Mouse (Mus musculus): ENCODE measurements around the gene Mtfr1l. TPM values are rescaled to one million over a fixed set of nuclear protein-coding genes. Genes with fewer than 3 reads are reported as not detected.

Mtfr1l gene
- total and polyA plus RNA-seq, 3 experiments: 52.0 to 88.3 TPM; not detected in 1

DNA sequence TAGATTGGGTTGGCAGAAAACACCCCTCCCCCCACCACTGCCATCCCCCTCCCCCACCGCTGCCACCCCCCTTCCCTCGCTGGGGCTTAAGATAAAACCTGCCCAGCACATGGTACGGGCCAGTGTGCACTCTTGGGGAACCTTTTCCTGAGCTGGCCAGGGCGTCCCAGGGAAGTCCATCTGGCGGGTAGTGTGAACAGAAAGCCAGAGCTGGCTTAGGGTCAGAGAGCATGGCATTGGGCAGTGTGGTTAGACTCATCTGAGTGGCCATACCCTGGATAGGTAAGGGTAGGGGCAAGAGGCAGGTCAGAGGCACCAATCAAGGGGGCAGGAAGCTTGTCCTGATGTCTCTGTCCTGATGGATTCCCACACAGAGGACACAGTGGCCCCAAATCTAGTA, 44.4 kb upstream of the Mtfr1l start:
- Histone ChIP-seq H3K4me1 (ENCODE audit: control insufficient read depth in 1 of 2, insufficient read depth in 2 of 2, low read length in 2 of 2) (peaks cover 0 to 11% of the 10 kb centered on the region in 2 experiments; a peak in 2 of 4 replicates), H3K27me3 (ENCODE audit: control insufficient read depth in 1 of 2, insufficient read depth in 2 of 2, low read length in 2 of 2) (no peaks in the 10 kb centered on the region), H3K79me2 (ENCODE audit: control insufficient read depth, insufficient read depth, low read length, poor library complexity) (no peaks in the 10 kb centered on the region), H3K9ac (ENCODE audit: control insufficient read depth, low read depth, low read length, poor library complexity, severe bottlenecking) (no peak overlapping the region), H3K36me3 (ENCODE audit: control insufficient read depth in 1 of 2, insufficient read depth in 2 of 2, low read length in 2 of 2) (no peaks in the 10 kb centered on the region; a peak in 1 of 4 replicates), H3K9me3 (replicated peaks; ENCODE audit: insufficient read depth, low read length) (no peaks in the 10 kb centered on the region), H3K4me3 (ENCODE audit: control insufficient read depth in 1 of 2, insufficient read depth in 1 of 2, low read depth in 2 of 2, low read length in 2 of 2) (no peak overlapping the region; a peak in 1 of 4 replicates), H3K27ac (ENCODE audit: control insufficient read depth, low read depth, low read length) (no peak overlapping the region)
- DNase-seq (ENCODE audit: low read depth, low spot score): no peak
- TF ChIP-seq CTCF (IDR thresholded peaks at IDR 0.05 in 2 of 3, conservative IDR thresholded peaks at IDR 0.05 in 1 of 3; ENCODE audit: control insufficient read depth in 1 of 3, insufficient read depth in 1 of 3, low read depth in 2 of 3, low read length in 3 of 3, poor library complexity in 1 of 3, severe bottlenecking in 1 of 3) (no peak), NELFE (IDR thresholded peaks at IDR 0.05; ENCODE audit: low read depth, low read length) (0 out of 2 replicates have a peak, but pooled peaks have one; percentile 32), USF1 (IDR thresholded peaks at IDR 0.05; ENCODE audit: low read depth, low read length) (no peak), POLR2A (IDR thresholded peaks at IDR 0.05; ENCODE audit: control insufficient read depth in 1 of 2, insufficient read depth in 1 of 2, low read depth in 1 of 2, low read length in 2 of 2, poor library complexity in 1 of 2) (peak in 1 of 2 experiments; percentile 40; a peak in 1 of 4 replicates)

DNA sequence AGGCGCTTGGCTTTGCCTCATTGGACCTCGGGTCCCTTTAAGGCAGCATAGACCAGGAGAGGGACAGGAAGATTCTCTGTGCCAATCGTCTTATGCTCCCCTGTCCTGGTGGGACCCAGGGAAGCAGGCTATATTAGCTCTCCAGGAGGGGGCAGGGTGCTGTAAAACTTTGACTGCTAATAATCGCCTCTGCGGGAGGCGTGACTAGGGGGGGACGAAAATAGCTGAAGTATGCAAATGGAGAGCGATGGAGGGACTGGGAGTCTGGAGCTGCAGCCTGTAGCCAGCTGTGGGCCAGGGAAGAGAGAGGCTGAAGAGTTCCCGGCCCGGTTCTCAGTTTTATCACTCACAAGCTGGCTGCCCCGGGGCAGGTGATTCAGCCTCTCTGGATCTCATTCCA, 44.0 kb upstream of the Mtfr1l start:
- peak; percentile 53 for DNase-seq (ENCODE audit: low read depth, low spot score)
- peak in 1 of 3 experiments; percentile 20; a peak in 1 of 6 replicates for TF ChIP-seq CTCF (IDR thresholded peaks at IDR 0.05 in 2 of 3, conservative IDR thresholded peaks at IDR 0.05 in 1 of 3; ENCODE audit: control insufficient read depth in 1 of 3, insufficient read depth in 1 of 3, low read depth in 2 of 3, low read length in 3 of 3, poor library complexity in 1 of 3, severe bottlenecking in 1 of 3)
- no peak for TF ChIP-seq TAL1 (IDR thresholded peaks at IDR 0.05; ENCODE audit: low read length)
- 0 out of 2 replicates have a peak, but pooled peaks have one; percentile 5 for TF ChIP-seq ZC3H11A (IDR thresholded peaks at IDR 0.05; ENCODE audit: low read depth, low read length)
- TF ChIP-seq GABPA (IDR thresholded peaks at IDR 0.05; ENCODE audit: low read depth, low read length): no peak
- TF ChIP-seq CHD1 (IDR thresholded peaks at IDR 0.05; ENCODE audit: low read depth, low read length): no peak
- TF ChIP-seq SMC3 (IDR thresholded peaks at IDR 0.05; ENCODE audit: low read depth, low read length): peak; percentile 25; the same call in 1 of the 2 replicates
- 0 out of 2 replicates have a peak, but pooled peaks have one; percentile 12 for TF ChIP-seq ETS1 (IDR thresholded peaks at IDR 0.05; ENCODE audit: low read depth, low read length)
- H3K36me3 ChIP-seq (ENCODE audit: control insufficient read depth in 1 of 2, insufficient read depth in 2 of 2, low read length in 2 of 2): no peaks in the 10 kb centered on the region; a peak in 1 of 4 replicates
- H3K27ac ChIP-seq (ENCODE audit: control insufficient read depth, low read depth, low read length): no peak overlapping the region
- H3K4me1 ChIP-seq (ENCODE audit: control insufficient read depth in 1 of 2, insufficient read depth in 2 of 2, low read length in 2 of 2): peaks cover 0 to 11% of the 10 kb centered on the region in 2 experiments; a peak in 2 of 4 replicates
- H3K4me3 ChIP-seq (ENCODE audit: control insufficient read depth in 1 of 2, insufficient read depth in 1 of 2, low read depth in 2 of 2, low read length in 2 of 2): peak overlapping the region; percentile 25 to 48
- no peaks in the 10 kb centered on the region for H3K9me3 ChIP-seq (replicated peaks; ENCODE audit: insufficient read depth, low read length)
- H3K9ac ChIP-seq (ENCODE audit: control insufficient read depth, low read depth, low read length, poor library complexity, severe bottlenecking): peak overlapping the region; percentile 54
- no peaks in the 10 kb centered on the region for H3K27me3 ChIP-seq (ENCODE audit: control insufficient read depth in 1 of 2, insufficient read depth in 2 of 2, low read length in 2 of 2)
- no peaks in the 10 kb centered on the region for H3K79me2 ChIP-seq (ENCODE audit: control insufficient read depth, insufficient read depth, low read length, poor library complexity)

DNA sequence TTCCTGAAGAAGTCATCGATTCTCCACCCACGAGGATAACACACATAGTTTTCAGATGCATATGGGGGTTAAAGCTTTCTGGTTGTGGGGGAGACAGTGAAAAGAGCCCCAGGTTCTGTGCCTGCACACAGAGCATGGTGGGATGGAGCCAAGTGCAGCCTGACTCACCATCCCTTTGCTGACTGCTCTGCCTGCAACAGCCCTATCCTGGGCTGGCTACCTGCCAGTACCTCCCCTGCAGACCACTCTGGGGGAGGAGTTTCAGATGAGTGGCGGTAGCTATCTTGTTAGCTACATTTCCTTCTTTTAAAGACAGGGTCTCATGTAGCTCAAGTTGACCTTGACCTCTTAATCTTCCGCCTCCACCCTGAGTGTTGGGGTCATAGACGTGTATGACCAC, 43.2 kb upstream of the Mtfr1l start:
- Histone ChIP-seq H3K9me3 (replicated peaks; ENCODE audit: insufficient read depth, low read length) (no peaks in the 10 kb centered on the region), H3K36me3 (ENCODE audit: control insufficient read depth in 1 of 2, insufficient read depth in 2 of 2, low read length in 2 of 2) (no peaks in the 10 kb centered on the region; a peak in 1 of 4 replicates), H3K4me3 (ENCODE audit: control insufficient read depth in 1 of 2, insufficient read depth in 1 of 2, low read depth in 2 of 2, low read length in 2 of 2) (peak overlapping the region in 1 of 2 experiments; percentile 25; a peak in 2 of 4 replicates), H3K9ac (ENCODE audit: control insufficient read depth, low read depth, low read length, poor library complexity, severe bottlenecking) (peak overlapping the region; percentile 54), H3K27me3 (ENCODE audit: control insufficient read depth in 1 of 2, insufficient read depth in 2 of 2, low read length in 2 of 2) (no peaks in the 10 kb centered on the region), H3K79me2 (ENCODE audit: control insufficient read depth, insufficient read depth, low read length, poor library complexity) (no peaks in the 10 kb centered on the region), H3K4me1 (ENCODE audit: control insufficient read depth in 1 of 2, insufficient read depth in 2 of 2, low read length in 2 of 2) (peaks cover 0 to 11% of the 10 kb centered on the region in 2 experiments; a peak in 2 of 4 replicates), H3K27ac (ENCODE audit: control insufficient read depth, low read depth, low read length) (peak overlapping the region; percentile 21; the same call in 1 of the 2 replicates)
- TF ChIP-seq MYC (IDR thresholded peaks at IDR 0.05; ENCODE audit: low read depth, low read length) (peak; percentile 36; the same call in 1 of the 2 replicates), GATA1 (IDR thresholded peaks at IDR 0.05; ENCODE audit: low read depth, low read length) (0 out of 2 replicates have a peak, but pooled peaks have one; percentile 9), SIN3A (IDR thresholded peaks at IDR 0.05; ENCODE audit: low read length) (no peak; the same call in 1 of the 2 replicates)
- DNase-seq (ENCODE audit: low read depth, low spot score): peak; percentile 83

Measured in MEL (cell line).